Mouse (Mus musculus): ENCODE data around the gene Epb41l5.

Gene Epb41l5

DNA sequence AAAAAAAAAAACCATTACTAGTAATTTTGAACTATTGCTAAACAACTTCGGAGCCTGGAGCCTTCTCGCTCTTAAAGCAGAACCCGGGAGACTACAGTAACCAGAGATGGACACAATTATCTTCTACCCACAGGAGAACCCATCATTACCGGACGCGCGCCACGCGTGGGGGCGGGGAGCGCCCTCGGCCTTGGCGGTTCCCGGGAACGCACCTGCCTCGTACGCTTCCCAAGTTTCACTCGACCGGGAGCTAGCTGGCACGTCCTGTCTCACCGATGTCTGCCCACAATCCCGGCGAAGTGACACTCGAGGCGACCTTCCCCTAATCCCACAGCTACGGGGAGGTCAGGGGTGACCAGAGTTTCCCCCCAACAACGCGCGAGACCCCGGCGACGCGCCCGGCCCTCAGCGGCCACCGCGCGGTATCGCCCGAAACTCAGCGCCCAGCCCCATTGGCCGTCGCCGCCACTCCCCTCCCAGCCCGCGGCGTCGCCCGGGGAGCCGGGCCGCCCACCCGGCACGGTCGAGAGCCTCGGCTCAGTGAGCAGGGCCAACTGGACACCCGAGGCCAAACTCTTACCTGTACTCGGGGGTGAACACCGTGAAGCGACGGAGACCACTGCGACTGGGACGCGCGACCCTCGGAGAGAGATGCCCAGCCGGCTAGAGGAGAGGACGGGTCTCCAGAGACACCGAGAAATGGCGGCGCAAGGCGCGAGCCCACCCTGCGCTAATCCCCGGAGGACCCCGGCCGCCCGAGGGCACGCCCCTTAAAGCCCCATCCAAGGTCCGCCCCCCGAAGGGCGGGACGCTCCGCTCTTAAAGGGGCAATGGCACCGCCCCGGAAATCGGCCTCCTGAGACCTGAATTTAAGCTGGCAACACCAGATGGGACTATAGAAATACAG is at the start of gene Epb41l5:
Gene Epb41l5, minus strand, starts transcription at position 796 of the 907 bp plus-strand sequence.
- DNase-seq = peak; percentile 87 to 89

DNA sequence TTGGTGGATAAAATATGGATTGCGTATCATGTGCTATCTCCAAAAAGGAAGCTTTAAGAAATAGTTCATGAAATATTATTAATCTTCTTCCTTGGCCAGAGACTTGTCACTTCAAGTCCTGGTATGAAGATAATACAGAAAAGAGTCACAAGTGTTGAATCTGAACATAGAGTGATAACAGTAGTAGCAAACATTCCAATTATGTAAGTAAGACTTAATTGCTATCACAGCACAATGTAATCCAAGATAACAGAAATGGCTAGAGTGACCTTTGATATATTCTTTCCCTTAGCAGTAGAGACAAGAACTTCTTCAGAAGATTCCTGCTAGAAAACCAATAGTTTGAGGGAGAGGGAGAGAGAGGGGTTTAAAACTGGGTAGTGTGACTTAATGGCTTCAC is 48.1 kb upstream of the Epb41l5 start:
- no peak for DNase-seq

DNA sequence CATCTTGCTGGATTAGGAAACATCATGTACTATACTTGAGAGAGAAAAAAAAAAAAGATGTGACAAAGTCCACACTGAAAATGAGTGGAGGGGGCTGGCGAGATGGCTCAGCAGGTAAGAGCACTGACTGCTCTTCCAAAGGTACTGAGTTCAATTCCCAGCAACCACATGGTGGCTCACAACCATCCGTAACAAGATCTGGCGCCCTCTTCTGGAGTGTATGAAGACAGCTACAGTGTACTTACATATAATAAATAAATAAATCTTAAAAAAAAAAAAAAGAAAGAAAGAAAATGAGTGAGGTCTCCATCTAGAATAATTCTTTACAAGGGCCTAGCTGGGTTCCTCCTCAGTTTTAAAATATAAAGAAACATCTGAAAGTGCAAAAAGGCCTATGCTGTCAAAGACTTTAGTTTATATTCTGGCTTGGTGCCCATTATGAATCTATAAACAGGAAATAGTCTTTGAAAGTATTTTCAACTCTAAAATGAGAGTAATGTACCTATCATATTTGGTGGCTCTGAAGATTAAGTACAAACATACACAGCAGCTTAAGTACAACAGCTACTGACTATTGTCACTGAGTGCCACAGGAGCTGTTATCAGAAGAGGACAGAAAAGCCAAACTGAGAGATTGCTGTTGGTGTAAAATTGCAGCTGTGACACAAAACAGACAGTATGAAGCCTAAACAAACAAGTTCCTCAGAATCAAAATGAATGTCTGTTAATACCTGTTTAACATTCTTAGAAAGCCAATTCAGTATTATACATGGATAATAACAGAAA is 37.2 kb upstream of the Epb41l5 start:
- DNase-seq = no peak

- DNase-seq = no peak
Measured at GRCm38 (mm10) chr1:119681663-119682213, 32.9 kb upstream of the Epb41l5 start.

DNA sequence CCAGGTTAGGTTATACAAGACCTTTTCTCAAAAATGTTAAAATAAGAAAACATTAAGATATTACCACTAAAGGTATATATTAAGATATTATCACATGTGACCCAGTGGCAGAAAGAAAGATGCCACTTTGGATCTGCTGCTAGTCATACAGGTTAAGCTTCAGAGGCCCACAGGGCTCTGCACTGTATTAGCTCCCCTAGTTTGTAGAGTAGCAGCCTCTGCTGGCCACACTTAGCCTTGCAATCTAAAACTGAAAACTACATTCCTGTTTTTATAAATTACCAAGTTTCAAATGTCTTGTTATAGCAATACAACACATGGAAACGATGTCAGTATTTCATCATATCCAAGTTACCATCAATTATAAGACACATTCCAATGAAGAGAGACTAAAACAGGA is 26.2 kb upstream of the Epb41l5 start:
- peak; percentile 9 to 29 for DNase-seq

GRCm38 (mm10) chr1:119666904-119667303 is 18.1 kb upstream of the Epb41l5 start:
- DNase-seq = peak; percentile 46 to 72

- no peak for DNase-seq
Measured at GRCm38 (mm10) chr1:119654307-119654706, 5.5 kb upstream of the Epb41l5 start.

- DNase-seq = no peak
Measured at GRCm38 (mm10) chr1:119650386-119650785, 1.6 kb upstream of the Epb41l5 start.

DNA sequence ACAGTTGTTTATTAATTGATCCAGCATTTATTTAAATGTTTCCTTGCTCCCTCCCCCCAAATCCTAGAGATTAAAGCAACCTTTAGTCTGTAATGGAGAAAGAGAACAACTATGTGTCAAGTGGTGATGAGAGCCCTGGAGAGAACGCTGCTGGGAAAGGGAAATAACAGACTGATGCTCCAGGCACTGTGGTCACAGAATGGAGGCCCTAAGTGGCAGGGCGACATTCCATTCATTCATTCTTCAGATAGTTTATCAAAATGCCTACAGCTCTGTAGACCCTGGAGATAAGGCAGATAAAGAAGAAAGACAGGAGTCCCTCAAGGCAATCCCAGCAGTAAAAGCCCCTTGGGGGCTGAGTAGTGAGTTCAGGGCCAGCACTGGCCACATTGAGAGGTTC is 827 bp upstream of the Epb41l5 start:
- peak; percentile 36 to 51 for DNase-seq

DNA sequence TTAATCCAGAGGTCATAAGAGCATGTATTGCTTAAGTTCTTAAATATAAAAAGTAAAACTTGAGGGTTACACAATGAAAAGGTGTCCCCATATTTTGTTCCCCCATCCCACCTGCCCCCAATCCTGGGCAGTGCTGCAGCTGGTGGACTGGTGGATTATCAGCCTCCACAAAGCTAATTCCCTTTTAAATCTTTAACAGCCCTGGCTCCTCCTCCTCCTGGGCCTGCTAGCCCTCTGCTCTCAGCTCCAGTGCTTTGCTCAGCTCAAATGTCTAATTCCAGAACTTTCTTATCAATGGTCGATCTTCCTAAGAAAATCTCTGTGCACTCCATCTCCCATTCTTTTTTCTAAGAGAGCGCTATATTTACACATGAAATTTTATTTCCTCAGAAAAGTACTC is 2.4 kb downstream of the Epb41l5 start:
- DNase-seq = no peak

- peak; percentile 33 to 51 for DNase-seq
Measured at GRCm38 (mm10) chr1:119642367-119642766, 6.4 kb downstream of the Epb41l5 start.

DNA sequence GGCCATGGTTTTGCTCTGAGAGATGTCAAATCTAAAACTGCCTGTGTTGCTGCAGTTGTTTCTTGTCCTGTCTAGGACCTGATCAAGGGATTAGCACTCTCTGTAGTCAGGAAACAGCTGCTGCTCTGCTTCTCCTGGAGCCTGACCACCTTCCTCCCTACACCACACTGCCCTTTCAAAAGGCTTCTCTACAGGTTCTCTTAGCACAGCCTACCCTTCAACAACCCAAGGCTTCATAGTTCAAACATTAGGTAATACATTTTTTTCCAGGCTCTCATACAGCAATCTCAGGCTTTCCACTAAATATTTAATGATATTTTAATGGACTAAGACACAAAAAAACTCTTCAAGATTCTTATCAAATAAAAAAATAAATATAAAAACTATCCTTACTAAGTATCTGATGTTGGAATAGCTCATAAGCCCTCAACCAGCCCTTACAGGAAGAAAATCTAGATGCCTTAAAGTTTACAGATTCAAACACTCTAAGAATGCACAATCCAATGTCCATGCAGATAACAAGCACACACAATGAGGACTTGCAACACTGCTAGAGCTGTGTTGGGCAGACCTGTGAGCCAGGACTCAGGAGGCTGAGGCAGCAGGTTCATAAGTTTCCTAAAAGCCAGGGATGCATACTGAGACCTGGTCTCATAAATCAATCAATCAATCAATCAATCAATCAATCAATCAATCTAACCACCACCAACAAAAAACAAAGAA is 7.5 kb downstream of the Epb41l5 start:
- no peak for DNase-seq

GRCm38 (mm10) chr1:119640006-119640405 is 8.8 kb downstream of the Epb41l5 start:
- peak in 1 of 2 experiments; percentile 16 for DNase-seq

DNA sequence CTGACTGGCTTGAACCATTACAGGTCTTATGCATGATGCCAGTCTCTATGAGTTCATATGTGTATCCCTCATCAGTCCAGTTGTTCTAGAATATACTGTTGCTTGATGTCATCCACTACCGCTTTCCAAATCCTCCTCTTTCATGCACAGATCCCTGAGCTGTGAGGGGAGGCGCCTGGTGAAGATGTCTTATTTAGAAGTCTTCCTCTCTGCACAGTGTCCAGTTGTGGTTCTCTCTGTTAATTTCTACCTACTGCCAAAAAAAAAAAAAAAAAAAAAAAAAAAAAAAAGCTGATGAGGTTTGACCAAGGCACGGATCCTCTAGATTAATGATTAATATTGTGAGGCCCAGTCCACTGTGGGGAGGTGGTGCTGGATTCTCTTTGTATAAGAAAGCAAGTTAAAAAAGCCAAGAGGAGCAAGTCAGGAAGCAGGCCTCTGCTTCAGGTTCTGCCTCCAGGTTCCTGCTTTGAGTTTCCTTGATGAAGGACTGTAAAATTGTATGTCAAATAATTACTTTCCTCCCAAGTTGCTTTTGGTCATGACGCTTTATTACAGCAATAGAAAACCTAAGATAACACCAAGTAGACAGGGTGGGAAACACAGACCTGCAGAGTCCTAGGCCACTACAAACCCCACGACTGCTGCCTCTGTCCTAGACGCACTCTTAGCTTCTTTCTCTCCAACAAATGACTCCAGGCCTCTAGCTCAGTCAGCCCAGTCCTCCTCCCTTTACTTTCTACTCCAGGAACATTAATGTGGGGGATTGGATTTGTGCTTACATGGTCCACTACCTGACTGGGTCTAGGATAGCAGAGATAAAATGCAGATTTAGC is 11.4 kb downstream of the Epb41l5 start:
- DNase-seq = no peak

DNA sequence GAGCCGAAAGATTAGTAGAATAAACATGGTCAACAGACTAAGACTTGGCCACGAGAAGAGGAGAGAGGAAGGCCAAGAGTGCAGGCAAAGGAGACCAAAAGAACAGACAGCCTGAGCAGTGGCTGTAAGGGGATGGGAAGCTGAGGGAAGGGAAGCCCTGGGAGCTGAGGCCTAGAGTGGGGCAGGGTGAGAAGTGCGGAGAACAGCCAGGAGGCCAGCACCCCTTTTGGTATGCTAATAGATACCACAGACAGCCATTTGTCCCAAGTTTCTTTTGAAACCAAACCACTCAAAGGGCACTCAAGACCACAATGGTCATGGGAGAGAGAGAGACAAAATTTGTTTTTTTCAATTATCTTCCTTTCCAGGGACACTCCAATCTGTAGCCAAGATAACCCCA is 14.1 kb downstream of the Epb41l5 start:
- DNase-seq = no peak

DNA sequence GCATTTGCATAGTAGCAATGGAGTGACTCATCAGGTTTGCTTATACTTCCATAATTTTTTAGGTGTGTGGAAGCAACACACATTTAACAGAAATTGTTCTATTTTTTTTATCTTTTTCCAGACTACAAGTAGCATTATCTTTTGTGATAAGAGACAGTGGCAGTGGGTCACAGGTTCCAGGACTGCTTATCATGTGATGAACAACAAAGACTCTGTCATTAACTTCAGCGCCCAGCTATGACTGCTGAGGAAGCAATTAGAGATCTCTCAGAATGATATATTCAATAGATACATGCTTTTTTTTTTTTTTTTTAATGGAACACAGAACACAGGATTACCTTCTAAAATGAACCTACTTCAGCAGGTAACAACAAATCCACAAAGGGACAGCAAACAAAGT is 18.4 kb downstream of the Epb41l5 start:
- no peak for DNase-seq

DNA sequence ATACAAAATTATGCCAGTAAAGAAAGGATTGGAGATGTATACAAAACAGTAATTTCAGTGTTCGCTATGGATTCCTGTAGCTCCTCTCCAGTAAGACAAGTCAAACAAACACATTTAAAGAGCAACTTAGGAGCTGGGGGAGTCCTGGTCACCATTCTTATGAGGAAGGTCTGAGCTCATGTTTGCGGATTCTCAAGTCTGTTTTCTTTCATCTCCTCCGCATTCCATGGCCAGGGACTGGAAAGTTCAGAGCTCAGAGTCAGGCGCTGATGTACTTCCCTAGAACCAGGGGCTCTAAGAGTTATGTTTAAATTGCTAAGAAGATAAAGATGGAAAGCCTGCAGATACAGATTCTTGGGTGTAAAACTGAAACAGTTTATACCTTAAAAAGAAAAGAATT is 22.0 kb downstream of the Epb41l5 start:
- no peak for DNase-seq

DNA sequence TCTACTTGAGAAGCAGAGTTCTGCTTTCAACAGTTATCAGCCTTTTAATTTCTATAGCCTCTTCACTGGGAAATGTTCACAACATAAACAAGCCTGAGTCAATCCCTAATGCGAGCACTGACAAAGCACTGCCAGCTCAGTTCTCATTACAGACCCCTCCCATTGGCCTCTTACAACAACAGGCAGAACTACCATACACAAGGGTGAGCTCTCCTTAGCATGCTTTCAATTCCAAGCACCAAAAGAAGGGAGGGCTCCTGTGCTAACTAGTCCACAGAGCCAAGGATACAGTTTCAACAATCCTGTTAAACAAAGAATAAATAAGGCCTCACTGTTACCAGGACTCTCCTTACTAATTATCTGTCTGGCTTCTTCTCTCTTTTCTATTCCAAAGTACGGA is 24.4 kb downstream of the Epb41l5 start:
- DNase-seq = peak in 1 of 2 experiments; percentile 29

DNA sequence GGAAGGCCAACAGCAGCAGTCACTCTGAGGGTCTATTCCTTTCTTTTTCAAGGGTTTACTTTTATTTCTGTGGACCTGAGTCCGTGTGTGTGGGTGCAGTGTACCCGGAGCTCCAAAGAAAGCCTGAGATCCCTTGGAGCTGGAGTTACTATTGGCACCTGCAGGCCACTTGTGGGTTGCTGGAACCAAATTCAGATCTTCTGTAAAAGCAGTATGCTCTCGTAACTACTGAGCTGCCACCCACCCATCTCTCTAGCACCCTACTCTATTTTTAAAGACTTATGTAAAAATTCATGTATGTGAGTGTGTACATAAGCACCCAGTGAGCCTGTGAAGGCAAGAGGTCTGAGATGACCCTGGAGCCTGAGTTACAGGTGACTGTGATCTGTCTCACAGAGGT is 43.4 kb downstream of the Epb41l5 start:
- no peak for DNase-seq

DNA sequence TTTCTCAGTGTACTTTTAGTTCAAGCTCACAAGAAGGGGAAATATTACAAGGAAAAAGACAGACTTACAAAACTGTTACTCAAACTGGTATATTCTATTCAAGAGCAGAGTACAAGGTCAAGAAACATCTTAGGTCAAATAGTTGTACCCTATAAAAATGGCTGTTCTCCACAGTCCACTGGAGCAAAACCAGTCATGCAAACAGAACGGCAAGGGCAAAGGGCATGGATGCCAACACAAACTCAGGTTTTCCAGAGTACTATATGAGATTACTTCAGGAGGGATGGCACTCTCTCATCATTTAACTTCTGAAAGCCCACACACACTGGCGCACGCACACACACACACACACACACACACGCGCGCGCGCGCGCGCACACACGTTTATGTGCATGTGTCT is 46.4 kb downstream of the Epb41l5 start:
- no peak for DNase-seq

DNA sequence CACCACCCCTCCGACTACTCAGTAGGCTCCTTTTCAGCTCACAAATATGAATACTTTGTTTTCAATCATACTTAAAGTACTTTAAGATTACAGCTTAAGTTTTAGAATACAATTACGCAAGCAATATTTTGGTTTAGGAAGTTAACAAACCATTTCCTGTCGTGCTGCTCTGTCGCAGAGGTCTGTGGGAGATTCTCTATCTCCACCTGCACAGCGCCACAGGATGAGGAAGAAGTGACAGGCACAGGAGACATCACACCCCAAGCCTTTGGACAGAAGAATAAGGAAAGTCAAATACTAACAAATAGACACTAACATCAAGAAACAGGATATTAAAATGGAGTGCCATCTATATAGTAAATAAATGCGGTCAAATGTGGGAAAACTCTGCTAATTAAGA is 49.9 kb downstream of the Epb41l5 start:
- DNase-seq = no peak

DNA sequence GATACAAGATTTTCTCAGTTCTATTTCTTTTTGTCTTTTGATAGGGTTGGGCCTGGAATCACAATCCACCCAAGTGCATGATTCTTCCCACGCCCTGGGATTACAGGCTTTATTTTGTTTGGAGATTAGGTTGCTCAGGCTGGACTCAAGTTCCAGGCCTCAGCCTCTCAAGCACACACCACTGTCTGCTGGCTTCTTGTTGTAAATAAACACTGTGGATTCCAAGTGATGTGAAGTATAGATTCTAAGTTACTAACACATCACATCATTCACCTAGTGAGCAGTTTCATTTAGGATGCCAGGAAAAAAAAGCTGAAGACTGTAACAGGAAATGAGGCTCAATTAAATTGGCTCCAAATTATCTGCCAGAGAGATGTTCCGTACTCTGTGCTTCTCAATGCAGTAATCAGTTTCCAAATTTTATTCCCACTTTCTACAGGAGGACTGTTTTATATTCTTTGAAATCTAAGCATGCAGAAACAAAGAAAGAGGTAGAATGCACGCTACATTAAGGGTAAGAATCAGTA is 51.8 kb downstream of the Epb41l5 start:
- DNase-seq = no peak
